Mouse (Mus musculus): ENCODE data around the gene Gsta1. TPM values are rescaled to one million over a fixed set of nuclear protein-coding genes. Genes with fewer than 3 reads are reported as not detected.

The Gsta1 gene
- polyA plus RNA-seq, 1 experiment = 5.2 TPM

DNA sequence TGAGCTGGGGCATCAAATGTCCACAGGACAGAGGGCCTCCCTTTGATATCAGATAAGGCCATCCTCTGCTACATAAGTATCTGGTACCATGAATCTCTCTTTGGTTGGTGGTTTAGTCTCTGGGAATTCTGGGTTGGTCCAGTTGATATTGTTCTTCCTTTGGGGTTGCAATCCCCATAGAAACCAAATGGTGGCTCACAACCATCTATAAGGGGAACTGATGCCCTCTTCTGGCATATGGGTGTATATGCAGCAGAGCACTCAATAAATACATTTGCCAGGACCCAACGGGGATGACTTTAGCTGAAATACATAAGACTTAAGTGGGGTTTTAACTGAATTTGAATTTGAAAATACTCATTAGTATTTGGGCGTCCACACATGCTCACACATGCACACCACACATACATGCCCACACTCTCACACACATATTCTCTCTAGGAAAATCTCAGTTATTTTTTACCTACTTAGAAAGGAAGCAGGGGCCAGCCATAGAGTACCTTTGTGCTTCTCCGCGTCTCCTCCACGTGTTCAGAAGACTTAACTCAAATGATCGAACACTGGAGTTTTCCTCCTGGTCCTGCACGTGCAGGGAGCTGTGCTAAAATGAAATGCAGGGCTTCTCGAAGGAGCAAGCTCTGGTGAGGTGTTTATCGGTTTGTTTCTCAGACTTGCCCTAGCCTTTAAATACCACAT, 36.4 kb upstream of the Gsta1 start:
- Histone ChIP-seq H3ac (ENCODE audit: control insufficient read depth, insufficient read length, low read depth) (no peak overlapping the region), H3K4me3 (ENCODE audit: insufficient read depth, poor library complexity, severe bottlenecking) (no peak overlapping the region), H3K36me3 (ENCODE audit: control insufficient read depth, insufficient read depth) (peaks cover 8% of the 10 kb centered on the region), H3K79me3 (ENCODE audit: low read depth) (peaks cover 4% of the 10 kb centered on the region), H3K27me3 (ENCODE audit: control insufficient read depth, insufficient read depth, insufficient read length) (no peaks in the 10 kb centered on the region), H3K79me2 (ENCODE audit: control insufficient read depth, insufficient read depth) (peaks cover 18% of the 10 kb centered on the region)
- TF ChIP-seq CTCF (IDR thresholded peaks at IDR 0.05; ENCODE audit: control insufficient read depth, insufficient read depth, insufficient read length) (peak; percentile 17), MYOD1 (IDR thresholded peaks at IDR 0.05; ENCODE audit: control insufficient read depth, insufficient read length, low read depth) (no peak)

- Histone ChIP-seq H3ac (ENCODE audit: control insufficient read depth, insufficient read length, low read depth) (no peak overlapping the region), H3K79me2 (ENCODE audit: control insufficient read depth, insufficient read depth) (peaks cover 18% of the 10 kb centered on the region), H3K79me3 (ENCODE audit: low read depth) (peaks cover 4% of the 10 kb centered on the region), H3K4me3 (ENCODE audit: insufficient read depth, poor library complexity, severe bottlenecking) (no peak overlapping the region), H3K36me3 (ENCODE audit: control insufficient read depth, insufficient read depth) (peaks cover 11% of the 10 kb centered on the region), H3K27me3 (ENCODE audit: control insufficient read depth, insufficient read depth, insufficient read length) (no peaks in the 10 kb centered on the region)
- TF ChIP-seq MAX (IDR thresholded peaks at IDR 0.05) (no peak), MYOD1 (IDR thresholded peaks at IDR 0.05; ENCODE audit: control insufficient read depth, insufficient read length, low read depth) (no peak), CEBPB (IDR thresholded peaks at IDR 0.05; ENCODE audit: low read depth) (no peak), FOSL1 (IDR thresholded peaks at IDR 0.05; ENCODE audit: insufficient read depth, low read length, poor library complexity, severe bottlenecking) (no peak), MYOG (IDR thresholded peaks at IDR 0.05; ENCODE audit: control insufficient read depth, extremely low read depth, insufficient read length) (no peak), CTCF (IDR thresholded peaks at IDR 0.05; ENCODE audit: control insufficient read depth, insufficient read depth, insufficient read length) (no peak), USF1 (IDR thresholded peaks at IDR 0.05; ENCODE audit: low read depth) (no peak)
Measured at GRCm38 (mm10) chr9:78195034-78195433, 35.4 kb upstream of the Gsta1 start.

GRCm38 (mm10) chr9:78197801-78198200, 32.7 kb upstream of the Gsta1 start:
- peaks cover 21% of the 10 kb centered on the region for H3K36me3 ChIP-seq (ENCODE audit: control insufficient read depth, insufficient read depth)

GRCm38 (mm10) chr9:78204194-78204593, 26.3 kb upstream of the Gsta1 start:
- H3K79me2 ChIP-seq (ENCODE audit: control insufficient read depth, insufficient read depth) = no peaks in the 10 kb centered on the region
- H3K27me3 ChIP-seq (ENCODE audit: control insufficient read depth, insufficient read depth, insufficient read length) = no peaks in the 10 kb centered on the region
- TF ChIP-seq CEBPB (IDR thresholded peaks at IDR 0.05; ENCODE audit: low read depth) (no peak), USF1 (IDR thresholded peaks at IDR 0.05; ENCODE audit: low read depth) (no peak), MYOD1 (IDR thresholded peaks at IDR 0.05; ENCODE audit: control insufficient read depth, insufficient read length, low read depth) (no peak), MYOG (IDR thresholded peaks at IDR 0.05; ENCODE audit: control insufficient read depth, extremely low read depth, insufficient read length) (no peak), FOSL1 (IDR thresholded peaks at IDR 0.05; ENCODE audit: insufficient read depth, low read length, poor library complexity, severe bottlenecking) (no peak)
- no peak overlapping the region for H3ac ChIP-seq (ENCODE audit: control insufficient read depth, insufficient read length, low read depth)
- H3K36me3 ChIP-seq (ENCODE audit: control insufficient read depth, insufficient read depth) = peaks cover 45% of the 10 kb centered on the region
- no peak overlapping the region for H3K4me3 ChIP-seq (ENCODE audit: insufficient read depth, poor library complexity, severe bottlenecking)
- H3K79me3 ChIP-seq (ENCODE audit: low read depth) = no peaks in the 10 kb centered on the region

More at GRCm38 (mm10) chr9:78197801-78198200, 32.7 kb upstream of the Gsta1 start:
- peaks cover 18% of the 10 kb centered on the region for H3K79me2 ChIP-seq (ENCODE audit: control insufficient read depth, insufficient read depth)
- peaks cover 4% of the 10 kb centered on the region for H3K79me3 ChIP-seq (ENCODE audit: low read depth)
- no peaks in the 10 kb centered on the region for H3K27me3 ChIP-seq (ENCODE audit: control insufficient read depth, insufficient read depth, insufficient read length)
- H3ac ChIP-seq (ENCODE audit: control insufficient read depth, insufficient read length, low read depth) = no peak overlapping the region
- TF ChIP-seq MYOG (IDR thresholded peaks at IDR 0.05; ENCODE audit: control insufficient read depth, extremely low read depth, insufficient read length) = no peak
- TF ChIP-seq USF1 (IDR thresholded peaks at IDR 0.05; ENCODE audit: low read depth) = no peak
- TF ChIP-seq CTCF (IDR thresholded peaks at IDR 0.05; ENCODE audit: control insufficient read depth, insufficient read depth, insufficient read length) = no peak
- TF ChIP-seq MAX (IDR thresholded peaks at IDR 0.05) = no peak
- TF ChIP-seq MYOD1 (IDR thresholded peaks at IDR 0.05; ENCODE audit: control insufficient read depth, insufficient read length, low read depth) = no peak
- TF ChIP-seq CEBPB (IDR thresholded peaks at IDR 0.05; ENCODE audit: low read depth) = no peak
- TF ChIP-seq FOSL1 (IDR thresholded peaks at IDR 0.05; ENCODE audit: insufficient read depth, low read length, poor library complexity, severe bottlenecking) = no peak
- H3K4me3 ChIP-seq (ENCODE audit: insufficient read depth, poor library complexity, severe bottlenecking) = no peak overlapping the region

- H3K79me2 ChIP-seq (ENCODE audit: control insufficient read depth, insufficient read depth) = no peaks in the 10 kb centered on the region
- peaks cover 40% of the 10 kb centered on the region for H3K36me3 ChIP-seq (ENCODE audit: control insufficient read depth, insufficient read depth)
- no peak overlapping the region for H3ac ChIP-seq (ENCODE audit: control insufficient read depth, insufficient read length, low read depth)
- H3K27me3 ChIP-seq (ENCODE audit: control insufficient read depth, insufficient read depth, insufficient read length) = no peaks in the 10 kb centered on the region
- no peak overlapping the region for H3K4me3 ChIP-seq (ENCODE audit: insufficient read depth, poor library complexity, severe bottlenecking)
- H3K79me3 ChIP-seq (ENCODE audit: low read depth) = no peaks in the 10 kb centered on the region
- TF ChIP-seq CTCF (IDR thresholded peaks at IDR 0.05; ENCODE audit: control insufficient read depth, insufficient read depth, insufficient read length) (no peak), CEBPB (IDR thresholded peaks at IDR 0.05; ENCODE audit: low read depth) (no peak), USF1 (IDR thresholded peaks at IDR 0.05; ENCODE audit: low read depth) (no peak), MYOD1 (IDR thresholded peaks at IDR 0.05; ENCODE audit: control insufficient read depth, insufficient read length, low read depth) (no peak), MYOG (IDR thresholded peaks at IDR 0.05; ENCODE audit: control insufficient read depth, extremely low read depth, insufficient read length) (no peak), MAX (IDR thresholded peaks at IDR 0.05) (no peak), FOSL1 (IDR thresholded peaks at IDR 0.05; ENCODE audit: insufficient read depth, low read length, poor library complexity, severe bottlenecking) (no peak)
Measured at GRCm38 (mm10) chr9:78208956-78209355, 21.5 kb upstream of the Gsta1 start.

GRCm38 (mm10) chr9:78210079-78210478, 20.4 kb upstream of the Gsta1 start:
- Histone ChIP-seq H3K79me2 (ENCODE audit: control insufficient read depth, insufficient read depth) (no peaks in the 10 kb centered on the region), H3K79me3 (ENCODE audit: low read depth) (no peaks in the 10 kb centered on the region), H3ac (ENCODE audit: control insufficient read depth, insufficient read length, low read depth) (no peak overlapping the region), H3K27me3 (ENCODE audit: control insufficient read depth, insufficient read depth, insufficient read length) (no peaks in the 10 kb centered on the region), H3K4me3 (ENCODE audit: insufficient read depth, poor library complexity, severe bottlenecking) (no peak overlapping the region), H3K36me3 (ENCODE audit: control insufficient read depth, insufficient read depth) (peaks cover 30% of the 10 kb centered on the region)
- TF ChIP-seq MAX (IDR thresholded peaks at IDR 0.05) (no peak), MYOG (IDR thresholded peaks at IDR 0.05; ENCODE audit: control insufficient read depth, extremely low read depth, insufficient read length) (no peak), MYOD1 (IDR thresholded peaks at IDR 0.05; ENCODE audit: control insufficient read depth, insufficient read length, low read depth) (no peak), CTCF (IDR thresholded peaks at IDR 0.05; ENCODE audit: control insufficient read depth, insufficient read depth, insufficient read length) (no peak), CEBPB (IDR thresholded peaks at IDR 0.05; ENCODE audit: low read depth) (no peak), FOSL1 (IDR thresholded peaks at IDR 0.05; ENCODE audit: insufficient read depth, low read length, poor library complexity, severe bottlenecking) (no peak), USF1 (IDR thresholded peaks at IDR 0.05; ENCODE audit: low read depth) (no peak)

Data from C2C12 (cell line).